Mouse (Mus musculus): ENCODE measurements around the gene Gm5565.
"Not testable (repeated sequence)": the region's sequence is repeated elsewhere in the genome, so short reads cannot be mapped to it uniquely, and the experiment has no call there.

Gm5565 gene

GRCm38 (mm10) chr5:146160439-146160838 is at the start of gene Gm5565:
Gene Gm5565, minus strand, starts transcription at chr5:146160539.
- DNase-seq, result not testable (repeated sequence)

DNA sequence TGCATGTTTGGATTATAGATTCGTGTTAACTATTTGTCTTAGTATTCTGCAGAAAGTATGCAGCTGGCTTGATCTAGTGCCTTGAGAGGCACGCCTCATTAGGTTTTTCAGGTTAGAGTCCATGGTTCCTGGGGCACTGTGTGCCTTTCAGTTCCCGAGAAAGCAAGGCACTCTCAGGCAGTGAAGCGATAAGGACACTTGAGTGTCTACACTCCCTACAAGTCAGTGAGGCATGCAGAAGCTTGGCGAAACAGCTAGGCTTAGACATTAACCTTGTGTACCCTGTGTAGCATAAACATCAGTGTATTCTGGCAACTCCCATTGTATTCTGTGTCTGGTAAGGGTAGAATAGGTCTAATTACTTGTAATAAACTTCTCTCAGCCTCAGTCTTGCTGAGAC is 45.2 kb upstream of the Gm5565 start:
- no peak for DNase-seq

DNA sequence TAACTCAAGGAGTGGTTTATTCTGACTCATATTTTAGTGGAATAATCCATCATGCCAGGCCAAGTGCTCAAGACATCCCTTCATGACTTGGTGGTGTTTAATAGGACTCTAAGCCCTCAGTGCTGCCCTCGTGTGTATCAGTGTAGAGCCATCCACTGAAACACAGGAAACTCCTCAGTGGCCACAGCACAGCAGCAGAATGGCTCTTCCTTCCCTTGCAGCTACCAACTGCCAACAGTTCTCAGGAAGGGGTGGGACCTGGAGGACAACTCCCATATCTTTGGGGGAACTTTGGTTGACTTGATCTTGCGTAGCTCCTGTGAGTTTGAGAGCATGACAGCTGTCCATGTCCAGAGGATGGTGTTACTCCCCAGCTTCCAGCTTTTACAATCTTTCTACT is 43.6 kb upstream of the Gm5565 start:
- no peak for DNase-seq

- DNase-seq, result no peak
Observed at GRCm38 (mm10) chr5:146200580-146200979, 40.2 kb upstream of the Gm5565 start.

DNA sequence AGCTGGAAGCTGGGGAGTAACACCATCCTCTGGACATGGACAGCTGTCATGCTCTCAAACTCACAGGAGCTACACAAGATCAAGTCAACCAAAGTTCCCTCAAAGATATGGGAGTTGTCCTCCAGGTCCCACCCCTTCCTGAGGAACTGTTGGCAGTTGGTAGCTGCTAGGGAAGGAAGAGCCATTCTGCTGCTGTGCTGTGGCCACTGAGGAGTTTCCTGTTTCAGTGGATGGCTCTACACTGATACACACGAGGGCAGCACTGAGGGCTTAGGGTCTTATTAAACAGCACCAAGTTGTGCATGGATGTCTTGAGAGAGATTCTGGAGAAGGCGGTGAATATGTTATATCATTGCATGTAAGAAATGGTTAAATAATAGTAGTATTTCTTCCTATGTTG is 39.2 kb upstream of the Gm5565 start:
- DNase-seq, result no peak

DNA sequence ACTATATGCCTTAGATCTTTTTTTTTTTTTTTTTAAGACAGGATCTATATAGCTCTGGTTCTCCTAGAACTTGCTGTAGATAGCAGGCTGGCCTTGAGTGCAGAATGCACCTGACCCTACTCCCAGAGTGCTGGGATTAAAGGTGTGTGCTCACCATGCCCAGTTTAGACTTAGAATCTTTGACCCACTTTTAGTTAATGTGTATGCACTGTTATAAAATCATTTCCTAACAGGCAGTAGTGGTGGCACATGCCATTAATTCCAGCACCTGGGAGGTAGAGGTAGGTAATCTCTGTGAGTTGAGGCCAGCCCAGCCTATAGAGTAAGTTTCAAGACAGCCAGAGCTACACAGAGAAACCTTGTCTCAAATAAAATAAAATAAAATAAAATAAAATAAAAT is 38.7 kb upstream of the Gm5565 start:
- DNase-seq, result no peak

GRCm38 (mm10) chr5:146193360-146193759 is 33.0 kb upstream of the Gm5565 start:
- peak; percentile 53 for DNase-seq

- peak; percentile 91 for DNase-seq
Observed at GRCm38 (mm10) chr5:146190501-146191269, 30.3 kb upstream of the Gm5565 start.

DNA sequence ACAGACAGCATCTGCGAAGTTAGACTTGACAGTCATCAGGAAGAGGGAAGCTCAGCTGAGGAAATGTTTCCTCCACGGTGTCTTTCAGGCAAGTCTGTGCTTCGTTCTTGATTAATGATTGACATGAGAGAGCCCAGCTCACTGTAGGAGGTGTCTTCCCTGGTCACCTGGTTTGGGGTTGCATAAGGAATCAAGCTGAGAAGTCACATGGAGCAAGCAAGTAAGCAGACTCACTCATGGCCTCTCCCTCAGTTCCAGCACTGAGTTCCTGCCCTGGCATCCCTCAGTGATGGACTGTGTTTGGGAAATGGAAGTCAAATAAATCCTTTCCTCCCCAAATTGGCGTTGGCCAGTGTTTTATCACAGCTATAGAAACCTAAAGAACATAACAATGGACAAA is 29.8 kb upstream of the Gm5565 start:
- peak; percentile 54 for DNase-seq

DNA sequence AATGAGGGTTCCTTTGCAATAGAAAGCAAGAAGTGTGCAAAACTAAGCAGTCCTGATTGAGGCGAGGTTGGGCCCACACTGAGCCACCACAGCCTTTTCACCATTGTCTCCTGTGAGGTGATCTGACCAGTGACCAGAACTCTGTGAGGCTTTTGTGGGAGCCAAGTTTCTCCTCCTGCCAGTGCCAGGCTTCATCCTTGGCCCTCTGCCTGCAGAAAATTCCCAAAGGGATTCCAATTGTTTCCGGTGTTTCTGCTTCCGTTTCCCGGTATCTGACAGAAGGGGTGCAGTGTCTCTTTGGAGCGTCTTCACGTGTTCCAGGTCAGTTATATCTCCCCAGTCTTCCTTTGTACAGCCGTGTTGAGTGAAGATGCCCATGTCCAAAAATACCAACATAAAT is 28.4 kb upstream of the Gm5565 start:
- DNase-seq, result peak; percentile 70

- peak; percentile 39 for DNase-seq
Observed at GRCm38 (mm10) chr5:146188144-146188543, 27.8 kb upstream of the Gm5565 start.

- peak; percentile 81 for DNase-seq
Observed at GRCm38 (mm10) chr5:146187441-146187840, 27.1 kb upstream of the Gm5565 start.

- DNase-seq, result not testable (repeated sequence)
Observed at GRCm38 (mm10) chr5:146185204-146185603, 24.9 kb upstream of the Gm5565 start, which contains the start of gene 1700001J03Rik. Gene 1700001J03Rik, minus strand, starts transcription at chr5:146185304.

- DNase-seq, result peak; percentile 59
Observed at GRCm38 (mm10) chr5:146172744-146173143, 12.4 kb upstream of the Gm5565 start.

GRCm38 (mm10) chr5:146170621-146171020 is 10.3 kb upstream of the Gm5565 start, which contains the start of gene Gm6309:
Gene Gm6309, minus strand, starts transcription at chr5:146170721.
- not testable (repeated sequence) for DNase-seq

GRCm38 (mm10) chr5:146158326-146158725 is 2.0 kb downstream of the Gm5565 start:
- DNase-seq, result not testable (repeated sequence)

- no peak for DNase-seq
Observed at GRCm38 (mm10) chr5:146150454-146150853, 9.9 kb downstream of the Gm5565 start.

DNA sequence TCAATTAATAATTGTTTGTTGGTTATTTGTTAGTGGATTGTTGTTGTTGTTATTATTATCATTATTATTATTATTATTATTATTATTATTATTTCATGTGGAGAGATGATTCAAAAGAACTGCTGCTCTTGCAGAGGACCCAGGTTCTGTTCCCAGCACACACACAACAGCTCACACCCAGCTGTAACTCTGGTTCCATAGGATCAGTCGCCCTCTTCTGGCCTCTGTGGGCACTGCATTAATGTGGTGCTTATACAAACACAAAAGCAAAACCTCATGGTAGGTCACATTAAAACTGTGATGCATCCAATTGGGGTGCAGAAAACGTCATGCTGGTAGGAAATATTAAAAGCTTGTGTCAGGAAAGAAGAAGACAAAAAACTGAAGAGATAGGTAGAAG is 12.4 kb downstream of the Gm5565 start:
- DNase-seq, result no peak
